Mouse (Mus musculus): ENCODE measurements around the gene Ankar.

GRCm38 (mm10) chr1:72599146-72600101, 101.0 kb downstream of the Ankar start:
- no peak for TF ChIP-seq POLR2A (IDR thresholded peaks at IDR 0.05; ENCODE audit: control insufficient read depth, low read depth, low read length)
- TF ChIP-seq CTCF (IDR thresholded peaks at IDR 0.05; ENCODE audit: control insufficient read depth, insufficient read depth, insufficient replicate concordance, low read depth, low read length): no peak

All from testis, adult 2 months (tissue).